9 mouse cellular contexts compared by ENCODE assay signal in genomic region chr11:116368116-116368515, GRCm38 (mm10). TPM values are rescaled to one million over a fixed set of nuclear protein-coding genes. Genes with fewer than 3 reads are reported as not detected.
DNase-seq lines count a peak whose midpoint lies in the region; ATAC-seq and TF ChIP-seq lines count a peak whose summit lies in the region.
"Had no signal": no experiment of that assay in that cellular context is flagged by ENCODE, and none has a peak within 500 bp of the region (broad histone marks: within the 10 kb centered on the region; RNA-seq: fewer than 3 reads in every experiment).

No protein-coding gene starts in this region.

- no peaks in the 10 kb centered on the region for H3K9me3 ChIP-seq in kidney, postnatal 0 days (replicated peaks; ENCODE audit: low read length)
- H3K9me3 ChIP-seq in liver, embryonic 14.5 days (ENCODE audit: control insufficient read depth, low read length), result no peaks in the 10 kb centered on the region
- H3K9me3 ChIP-seq: limb, embryonic 13.5 days had no signal

- no peak overlapping the region for H3K4me3 ChIP-seq in C2C12 (ENCODE audit: insufficient read depth, poor library complexity, severe bottlenecking)
- no peak overlapping the region for H3K4me3 ChIP-seq in cortical plate, adult 2 months (ENCODE audit: insufficient read depth, low read length)
- no peak overlapping the region for H3K4me3 ChIP-seq in kidney, postnatal 0 days (replicated peaks; ENCODE audit: low read depth, low read length)
- no peak overlapping the region for H3K4me3 ChIP-seq in liver, embryonic 14.5 days (ENCODE audit: insufficient read depth in 1 of 2, low read depth in 2 of 2, low read length in 2 of 2)
- H3K4me3 ChIP-seq: limb, embryonic 13.5 days had no signal

- no peaks in the 10 kb centered on the region for H3K4me1 ChIP-seq in cortical plate, adult 2 months (ENCODE audit: control insufficient read depth, insufficient read depth, low read length)
- H3K4me1 ChIP-seq in kidney, postnatal 0 days (replicated peaks; ENCODE audit: insufficient read depth, low read length), result 0 out of 2 replicates have a peak, but pooled peaks cover 5% of the 10 kb centered on the region
- H3K4me1 ChIP-seq in liver, embryonic 14.5 days (replicated peaks; ENCODE audit: control insufficient read depth in 2 of 2, insufficient read depth in 2 of 2, low read length in 1 of 2), result peaks cover 0 to 14% of the 10 kb centered on the region in 2 experiments; a peak in 2 of 4 replicates

- H3K36me3 ChIP-seq in C2C12 (ENCODE audit: control insufficient read depth, insufficient read depth), result no peaks in the 10 kb centered on the region
- no peaks in the 10 kb centered on the region for H3K36me3 ChIP-seq in kidney, postnatal 0 days (ENCODE audit: insufficient read depth, low read length)
- H3K36me3 ChIP-seq in liver, embryonic 14.5 days (replicated peaks; ENCODE audit: control insufficient read depth, insufficient read depth, low read depth), result no peaks in the 10 kb centered on the region

- WGBS in kidney, postnatal 0 days, result 30% methylated on average over 9 of the region's 9 CpGs
- 30% methylated on average over 9 of the region's 9 CpGs for WGBS in liver, embryonic 14.5 days (ENCODE audit: insufficient replicate concordance)

- no peak overlapping the region for H3ac ChIP-seq in C2C12 (ENCODE audit: control insufficient read depth, insufficient read length, low read depth)

- peak; percentile 70 for TF ChIP-seq CTCF in C2C12 (IDR thresholded peaks at IDR 0.05; ENCODE audit: control insufficient read depth, insufficient read depth, insufficient read length)
- TF ChIP-seq CTCF in cortical plate, adult 2 months (IDR thresholded peaks at IDR 0.05; ENCODE audit: extremely low read depth, insufficient read depth, low read length), result peak; percentile 88
- TF ChIP-seq CTCF in kidney, postnatal 0 days (IDR thresholded peaks at IDR 0.05; ENCODE audit: low read depth), result peak; percentile 91
- peak; percentile 94 for TF ChIP-seq CTCF in liver, embryonic 14.5 days (IDR thresholded peaks at IDR 0.05; ENCODE audit: low read depth)

- TF ChIP-seq EP300 in liver, embryonic 14.5 days (IDR thresholded peaks at IDR 0.05; ENCODE audit: low read depth), result no peak

- H3K79me2 ChIP-seq in C2C12 (ENCODE audit: control insufficient read depth, insufficient read depth), result no peaks in the 10 kb centered on the region

- peak; percentile 61 for DNase-seq in gastrocnemius, postnatal 25 days
- DNase-seq in kidney, postnatal 0 days (ENCODE audit: low spot score), result peak; percentile 89
- DNase-seq in liver, embryonic 14.5 days (ENCODE audit: low read depth in 3 of 3, low spot score in 3 of 3), result peak; percentile 47 to 64 (median 60)
- DNase-seq in ovary, postnatal 14 days (ENCODE audit: low spot score), result peak; percentile 82
- peak; percentile 94 for DNase-seq in thymus, postnatal 0 days (ENCODE audit: low spot score)

- H3K27ac ChIP-seq in cortical plate, adult 2 months (ENCODE audit: insufficient read depth, low read length), result no peak overlapping the region
- no peak overlapping the region for H3K27ac ChIP-seq in kidney, postnatal 0 days
- no peak overlapping the region for H3K27ac ChIP-seq in liver, embryonic 14.5 days
- H3K27ac ChIP-seq: limb, embryonic 13.5 days had no signal

- no peaks in the 10 kb centered on the region for H3K79me3 ChIP-seq in C2C12 (ENCODE audit: low read depth)

- H3K9ac ChIP-seq in kidney, postnatal 0 days (ENCODE audit: low read depth, low read length), result no peak overlapping the region
- no peak overlapping the region for H3K9ac ChIP-seq in liver, embryonic 14.5 days (replicated peaks)
- H3K9ac ChIP-seq: limb, embryonic 13.5 days had no signal

- no peaks in the 10 kb centered on the region for H3K27me3 ChIP-seq in C2C12 (ENCODE audit: control insufficient read depth, insufficient read depth, insufficient read length)
- no peaks in the 10 kb centered on the region for H3K27me3 ChIP-seq in kidney, postnatal 0 days (ENCODE audit: insufficient read depth, low read length)
- H3K27me3 ChIP-seq in liver, embryonic 14.5 days (ENCODE audit: control insufficient read depth, insufficient read depth, low read length), result no peaks in the 10 kb centered on the region
- H3K27me3 ChIP-seq: limb, embryonic 13.5 days had no signal

- TF ChIP-seq POLR2A in cortical plate, adult 2 months (IDR thresholded peaks at IDR 0.05; ENCODE audit: extremely low read depth, insufficient read depth, low read length), result no peak

- H3K4me2 ChIP-seq in kidney, postnatal 0 days (ENCODE audit: low read length), result no peak overlapping the region
- H3K4me2 ChIP-seq in liver, embryonic 14.5 days (ENCODE audit: low read depth), result no peak overlapping the region
- H3K4me2 ChIP-seq: limb, embryonic 13.5 days had no signal

- ATAC-seq in activated CD4-positive, CD25-positive, alpha-beta regulatory T cell, adult 4 months, result peak; percentile 75
- ATAC-seq in kidney, postnatal 0 days (replicated peaks; ENCODE audit: low FRiP score, low read depth), result no peak
- ATAC-seq in liver, embryonic 14.5 days (ENCODE audit: insufficient read depth), result 0 out of 2 replicates have a peak, but pooled peaks have one; percentile 48

TF ChIP-seq in C2C12, 6 proteins besides CTCF, POLR2A, EP300 and RAD21:
- no peak for TF ChIP-seq USF1 (IDR thresholded peaks at IDR 0.05; ENCODE audit: low read depth)
- no peak for TF ChIP-seq MYOD1 (IDR thresholded peaks at IDR 0.05; ENCODE audit: control insufficient read depth, insufficient read length, low read depth)
- no peak for TF ChIP-seq CEBPB (IDR thresholded peaks at IDR 0.05; ENCODE audit: low read depth)
- no peak for TF ChIP-seq FOSL1 (IDR thresholded peaks at IDR 0.05; ENCODE audit: insufficient read depth, low read length, poor library complexity, severe bottlenecking)
- TF ChIP-seq MYOG (IDR thresholded peaks at IDR 0.05; ENCODE audit: control insufficient read depth, extremely low read depth, insufficient read length), result no peak
- TF ChIP-seq MAX (IDR thresholded peaks at IDR 0.05), result no peak

RNA-seq across cellular contexts. Expression of gene Foxj1, which starts 32.9 kb away (rescaled TPM):
- 0.14 TPM for polyA plus RNA-seq in C2C12 (2012; fragmentation: generic; extraction: Trizol)
- not detected for polyA plus RNA-seq in activated CD4-positive, CD25-positive, alpha-beta regulatory T cell, adult 4 months (2017; shearing (Covaris generic))
- polyA plus RNA-seq in cortical plate, adult 2 months (2012; rRNA removed), result 4.2 and 6.6 TPM in 2 replicates
- total RNA-seq in gastrocnemius, postnatal 25 days (2021), result under 1 TPM in 1 of 2 experiments, not detected in 1; 0.27 TPM
- polyA plus RNA-seq in kidney, postnatal 0 days (2015; fragmentation: Nextera tagmentation; extraction: Ambion mirVana), result 2.5 TPM in 2 replicates
- 1.2 and 1.4 TPM in 2 replicates for polyA plus RNA-seq in liver, embryonic 14.5 days (2012; rRNA removed)
- polyA plus RNA-seq in liver, embryonic 14.5 days (2014; fragmentation: Nextera tagmentation; extraction: Ambion mirVana), result 0.76 and 0.80 TPM in 2 replicates
- 1.3 and 1.5 TPM in 2 replicates for polyA plus RNA-seq in thymus, postnatal 0 days (2015; fragmentation: Nextera tagmentation; extraction: Ambion mirVana)

RNA-seq across cellular contexts. Expression of gene Rnf157, which starts 44.7 kb away (rescaled TPM):
- polyA plus RNA-seq in C2C12 (2012; fragmentation: generic; extraction: Trizol), result 13.2 TPM
- 1 to 10 TPM; 6.6 to 6.9 TPM for polyA plus RNA-seq in activated CD4-positive, CD25-positive, alpha-beta regulatory T cell, adult 4 months (2017; shearing (Covaris generic))
- 183 and 189 TPM in 2 replicates for polyA plus RNA-seq in cortical plate, adult 2 months (2012; rRNA removed)
- 10 to 100 TPM; 21.8 to 31.4 TPM for total RNA-seq in gastrocnemius, postnatal 25 days (2021)
- 7.4 and 8.1 TPM in 2 replicates for polyA plus RNA-seq in kidney, postnatal 0 days (2015; fragmentation: Nextera tagmentation; extraction: Ambion mirVana)
- polyA plus RNA-seq in liver, embryonic 14.5 days (2012; rRNA removed), result 0.57 and 0.75 TPM in 2 replicates
- 0.66 and 1.2 TPM in 2 replicates for polyA plus RNA-seq in liver, embryonic 14.5 days (2014; fragmentation: Nextera tagmentation; extraction: Ambion mirVana)
- polyA plus RNA-seq in thymus, postnatal 0 days (2015; fragmentation: Nextera tagmentation; extraction: Ambion mirVana), result 52.3 and 56.7 TPM in 2 replicates
